Mouse (Mus musculus): Measurements from ENCODE around the gene Pdcl3. TPM values are rescaled to one million over a fixed set of nuclear protein-coding genes. Genes with fewer than 3 reads are reported as not detected.
A peak's percentile ranks its signal among the peaks of the same experiment; 100 is the strongest.

The Pdcl3 gene
- polyA plus RNA-seq, 1 experiment from 2014 or later: 148 TPM

DNA sequence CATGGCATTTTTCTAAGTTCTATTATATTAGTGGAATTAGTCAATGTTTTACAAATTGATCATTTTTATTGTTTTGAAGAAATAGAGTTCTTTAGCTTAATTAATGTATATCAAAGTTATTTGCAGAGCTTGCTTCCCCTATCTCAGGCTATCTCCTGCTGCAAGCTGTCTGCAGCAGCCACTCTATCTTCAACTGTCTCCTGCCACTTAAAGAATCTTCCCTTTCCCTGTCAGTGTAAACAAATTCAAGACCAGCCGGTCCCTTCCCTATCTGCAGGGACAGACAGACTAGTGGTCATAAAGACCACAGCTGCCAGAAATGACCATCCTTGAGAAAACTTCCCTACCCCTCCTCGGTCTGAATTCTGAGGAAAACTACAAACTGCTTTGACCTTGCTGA lies 1.5 kb upstream of the Pdcl3 start:
- no peak overlapping the region for H3K27ac ChIP-seq (replicated peaks; ENCODE audit: low read depth, low read length)
- H3K36me3 ChIP-seq (ENCODE audit: control insufficient read depth, insufficient read depth, low read length): no peaks in the 10 kb centered on the region
- H3K9ac ChIP-seq (ENCODE audit: low read length): no peak overlapping the region
- H3K9me3 ChIP-seq (ENCODE audit: control insufficient read depth, low read length): no peaks in the 10 kb centered on the region
- 37% methylated on average over 2 of the region's 2 CpGs for WGBS
- H3K4me3 ChIP-seq (ENCODE audit: low read depth, low read length): no peak overlapping the region
- H3K27me3 ChIP-seq (ENCODE audit: control insufficient read depth, insufficient read depth, low read length): no peaks in the 10 kb centered on the region
- H3K4me2 ChIP-seq (ENCODE audit: low read depth, severe bottlenecking): no peak overlapping the region
- ATAC-seq (ENCODE audit: insufficient number of reproducible peaks, low FRiP score, low TSS enrichment, low read depth): no peak
- no peak for DNase-seq (ENCODE audit: low spot score)
- H3K4me1 ChIP-seq (ENCODE audit: control insufficient read depth, insufficient read depth, low read length): peaks cover 7% of the 10 kb centered on the region

- ATAC-seq (ENCODE audit: insufficient number of reproducible peaks, low FRiP score, low TSS enrichment, low read depth): peak; percentile 99
- peak overlapping the region; percentile 79 for H3K9ac ChIP-seq (ENCODE audit: low read length)
These were observed 1.9 kb downstream of the Pdcl3 start for GRCm38 (mm10) chr1:38987080-38987864.

DNA sequence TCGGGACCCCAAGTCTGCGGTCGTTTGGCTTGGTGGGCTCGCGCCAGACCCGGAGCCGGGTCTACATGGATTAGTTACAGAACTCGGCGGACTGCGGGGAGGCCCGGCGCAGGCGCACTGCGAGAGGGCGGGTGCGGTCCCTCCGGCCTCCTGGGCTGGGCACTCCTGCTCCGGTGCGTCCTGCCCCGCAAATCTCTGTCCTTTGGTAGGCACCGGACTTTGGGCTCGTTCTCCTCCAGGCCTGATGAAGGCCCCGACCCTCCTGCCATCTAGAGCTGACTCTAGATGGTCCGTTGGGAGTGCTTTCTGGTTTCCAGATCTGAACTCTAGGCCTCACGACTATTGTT lies 2.4 kb downstream of the Pdcl3 start:
- Histone ChIP-seq H3K9ac (ENCODE audit: low read length) (peak overlapping the region; percentile 79), H3K27me3 (ENCODE audit: control insufficient read depth, insufficient read depth, low read length) (no peaks in the 10 kb centered on the region), H3K4me1 (ENCODE audit: control insufficient read depth, insufficient read depth, low read length) (peaks cover 7% of the 10 kb centered on the region), H3K4me2 (ENCODE audit: low read depth, severe bottlenecking) (peak overlapping the region; percentile 76), H3K4me3 (ENCODE audit: low read depth, low read length) (peak overlapping the region; percentile 85), H3K27ac (replicated peaks; ENCODE audit: low read depth, low read length) (peak overlapping the region; percentile 56; the same call in 1 of the 2 replicates), H3K9me3 (ENCODE audit: control insufficient read depth, low read length) (no peaks in the 10 kb centered on the region), H3K36me3 (ENCODE audit: control insufficient read depth, insufficient read depth, low read length) (no peaks in the 10 kb centered on the region)
- peak; percentile 78 for ATAC-seq (ENCODE audit: insufficient number of reproducible peaks, low FRiP score, low TSS enrichment, low read depth)
- DNase-seq (ENCODE audit: low spot score): no peak
- under 1% methylated on average over 25 of the region's 25 CpGs for WGBS

More at GRCm38 (mm10) chr1:38987080-38987864, 1.9 kb downstream of the Pdcl3 start:
- Histone ChIP-seq H3K27ac (replicated peaks; ENCODE audit: low read depth, low read length) (peak overlapping the region; percentile 56; the same call in 1 of the 2 replicates), H3K27me3 (ENCODE audit: control insufficient read depth, insufficient read depth, low read length) (no peaks in the 10 kb centered on the region), H3K4me3 (ENCODE audit: low read depth, low read length) (peak overlapping the region; percentile 85), H3K9me3 (ENCODE audit: control insufficient read depth, low read length) (no peaks in the 10 kb centered on the region), H3K36me3 (ENCODE audit: control insufficient read depth, insufficient read depth, low read length) (no peaks in the 10 kb centered on the region), H3K4me2 (ENCODE audit: low read depth, severe bottlenecking) (peak overlapping the region; percentile 76), H3K4me1 (ENCODE audit: control insufficient read depth, insufficient read depth, low read length) (peaks cover 7% of the 10 kb centered on the region)
- DNase-seq (ENCODE audit: low spot score): peak; percentile 98
- 5% methylated on average over 38 of the region's 38 CpGs for WGBS

DNA sequence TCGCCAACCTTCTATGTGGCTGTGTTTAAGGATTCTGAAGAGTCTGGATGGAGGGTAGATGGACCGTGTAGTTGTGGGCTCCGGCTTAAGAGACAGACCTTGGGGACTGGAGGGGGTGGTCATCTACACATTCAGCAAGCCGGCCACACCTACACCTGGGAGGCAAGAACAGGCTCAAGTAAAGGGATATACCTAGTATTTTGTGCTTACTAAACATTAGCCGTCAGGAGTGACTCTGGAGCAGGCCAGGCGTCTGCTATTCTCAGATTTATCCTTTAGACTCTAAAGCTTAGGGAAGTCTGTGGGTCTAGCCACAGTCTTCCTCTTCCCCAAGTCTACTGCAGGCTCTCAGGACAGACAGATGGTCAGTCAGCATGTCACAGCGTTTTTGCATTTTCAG lies 2.9 kb downstream of the Pdcl3 start:
- DNase-seq (ENCODE audit: low spot score) (no peak), ATAC-seq (ENCODE audit: insufficient number of reproducible peaks, low FRiP score, low TSS enrichment, low read depth) (no peak)
- Histone ChIP-seq H3K9ac (ENCODE audit: low read length) (peak overlapping the region; percentile 79), H3K27me3 (ENCODE audit: control insufficient read depth, insufficient read depth, low read length) (no peaks in the 10 kb centered on the region), H3K4me3 (ENCODE audit: low read depth, low read length) (peak overlapping the region; percentile 85), H3K4me2 (ENCODE audit: low read depth, severe bottlenecking) (peak overlapping the region; percentile 76), H3K27ac (replicated peaks; ENCODE audit: low read depth, low read length) (no peak overlapping the region), H3K4me1 (ENCODE audit: control insufficient read depth, insufficient read depth, low read length) (peaks cover 7% of the 10 kb centered on the region), H3K9me3 (ENCODE audit: control insufficient read depth, low read length) (no peaks in the 10 kb centered on the region), H3K36me3 (ENCODE audit: control insufficient read depth, insufficient read depth, low read length) (no peaks in the 10 kb centered on the region)
- WGBS: 39% methylated on average over 7 of the region's 7 CpGs

- DNase-seq (ENCODE audit: low spot score) (no peak), ATAC-seq (ENCODE audit: insufficient number of reproducible peaks, low FRiP score, low TSS enrichment, low read depth) (no peak)
- 93% methylated on average over 3 of the region's 3 CpGs for WGBS
- Histone ChIP-seq H3K9me3 (ENCODE audit: control insufficient read depth, low read length) (no peaks in the 10 kb centered on the region), H3K9ac (ENCODE audit: low read length) (no peak overlapping the region), H3K4me2 (ENCODE audit: low read depth, severe bottlenecking) (no peak overlapping the region), H3K27me3 (ENCODE audit: control insufficient read depth, insufficient read depth, low read length) (no peaks in the 10 kb centered on the region), H3K4me3 (ENCODE audit: low read depth, low read length) (no peak overlapping the region), H3K4me1 (ENCODE audit: control insufficient read depth, insufficient read depth, low read length) (peaks cover 4% of the 10 kb centered on the region), H3K36me3 (ENCODE audit: control insufficient read depth, insufficient read depth, low read length) (peaks cover 7% of the 10 kb centered on the region; the same call in 1 of the 2 replicates), H3K27ac (replicated peaks; ENCODE audit: low read depth, low read length) (no peak overlapping the region)
These were observed 7.0 kb downstream of the Pdcl3 start for GRCm38 (mm10) chr1:38992365-38992764.

DNA sequence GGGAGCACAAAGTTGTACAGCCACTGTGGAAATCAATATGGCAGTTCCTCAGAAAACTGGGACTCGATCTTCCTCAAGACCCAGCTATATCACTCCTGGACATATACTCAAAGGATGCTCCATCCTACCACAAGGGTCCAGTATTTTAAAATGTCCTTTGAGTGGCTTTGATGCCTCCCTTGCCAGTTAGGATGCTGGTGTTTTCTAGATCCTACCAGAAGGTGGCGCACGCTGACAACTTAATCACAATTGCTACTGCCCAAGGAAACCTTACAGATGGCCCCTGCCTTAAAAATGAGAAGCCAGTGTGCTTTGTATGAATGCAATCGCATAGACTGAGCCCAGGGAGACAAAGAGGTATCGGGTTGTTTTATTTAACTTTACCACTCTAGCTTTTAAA lies 15.7 kb downstream of the Pdcl3 start:
- Histone ChIP-seq H3K9ac (ENCODE audit: low read length) (no peak overlapping the region), H3K9me3 (ENCODE audit: control insufficient read depth, low read length) (no peaks in the 10 kb centered on the region), H3K36me3 (ENCODE audit: control insufficient read depth, insufficient read depth, low read length) (peaks cover 5% of the 10 kb centered on the region; the same call in 1 of the 2 replicates), H3K27me3 (ENCODE audit: control insufficient read depth, insufficient read depth, low read length) (no peaks in the 10 kb centered on the region), H3K4me2 (ENCODE audit: low read depth, severe bottlenecking) (no peak overlapping the region), H3K27ac (replicated peaks; ENCODE audit: low read depth, low read length) (no peak overlapping the region), H3K4me1 (ENCODE audit: control insufficient read depth, insufficient read depth, low read length) (no peaks in the 10 kb centered on the region), H3K4me3 (ENCODE audit: low read depth, low read length) (no peak overlapping the region)
- DNase-seq (ENCODE audit: low spot score): peak; percentile 88
- ATAC-seq (ENCODE audit: insufficient number of reproducible peaks, low FRiP score, low TSS enrichment, low read depth): no peak
- WGBS: 18% methylated on average over 5 of the region's 5 CpGs

DNA sequence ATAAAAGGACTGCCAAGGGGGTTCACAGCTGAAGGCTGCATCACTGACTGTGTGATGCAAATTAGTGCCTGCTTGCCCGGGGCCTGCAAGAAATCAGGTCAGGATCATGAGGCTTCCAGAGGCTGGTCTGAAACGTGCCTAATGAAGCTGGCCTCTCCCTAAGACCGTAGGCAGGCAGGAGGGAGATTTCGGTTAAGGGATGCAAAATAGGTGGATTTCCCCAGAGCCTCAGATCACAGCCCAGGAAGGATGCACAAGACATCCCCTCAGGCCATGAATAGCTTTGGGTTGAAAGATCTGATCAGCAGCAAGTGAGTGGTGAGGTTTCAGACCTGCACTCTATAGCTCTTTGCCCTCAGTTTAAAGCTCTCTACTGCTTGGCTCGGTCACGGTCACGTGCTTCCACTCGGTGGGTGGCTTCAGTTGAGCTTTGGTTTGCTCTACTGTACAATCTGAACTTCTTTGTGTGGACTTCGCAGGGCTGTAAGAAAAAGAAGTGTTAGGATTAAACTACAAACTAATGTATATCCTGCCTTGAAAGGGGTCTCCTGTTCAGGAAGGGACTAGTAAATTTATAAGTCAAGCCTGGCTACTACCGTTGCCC lies 20.4 kb downstream of the Pdcl3 start:
- ATAC-seq (ENCODE audit: insufficient number of reproducible peaks, low FRiP score, low TSS enrichment, low read depth) (no peak), DNase-seq (ENCODE audit: low spot score) (no peak)
- Histone ChIP-seq H3K4me1 (ENCODE audit: control insufficient read depth, insufficient read depth, low read length) (no peaks in the 10 kb centered on the region), H3K9ac (ENCODE audit: low read length) (no peak overlapping the region), H3K4me3 (ENCODE audit: low read depth, low read length) (no peak overlapping the region), H3K9me3 (ENCODE audit: control insufficient read depth, low read length) (no peaks in the 10 kb centered on the region), H3K4me2 (ENCODE audit: low read depth, severe bottlenecking) (no peak overlapping the region), H3K27ac (replicated peaks; ENCODE audit: low read depth, low read length) (no peak overlapping the region), H3K27me3 (ENCODE audit: control insufficient read depth, insufficient read depth, low read length) (no peaks in the 10 kb centered on the region), H3K36me3 (ENCODE audit: control insufficient read depth, insufficient read depth, low read length) (no peaks in the 10 kb centered on the region)
- WGBS: 71% methylated on average over 10 of the region's 10 CpGs

DNA sequence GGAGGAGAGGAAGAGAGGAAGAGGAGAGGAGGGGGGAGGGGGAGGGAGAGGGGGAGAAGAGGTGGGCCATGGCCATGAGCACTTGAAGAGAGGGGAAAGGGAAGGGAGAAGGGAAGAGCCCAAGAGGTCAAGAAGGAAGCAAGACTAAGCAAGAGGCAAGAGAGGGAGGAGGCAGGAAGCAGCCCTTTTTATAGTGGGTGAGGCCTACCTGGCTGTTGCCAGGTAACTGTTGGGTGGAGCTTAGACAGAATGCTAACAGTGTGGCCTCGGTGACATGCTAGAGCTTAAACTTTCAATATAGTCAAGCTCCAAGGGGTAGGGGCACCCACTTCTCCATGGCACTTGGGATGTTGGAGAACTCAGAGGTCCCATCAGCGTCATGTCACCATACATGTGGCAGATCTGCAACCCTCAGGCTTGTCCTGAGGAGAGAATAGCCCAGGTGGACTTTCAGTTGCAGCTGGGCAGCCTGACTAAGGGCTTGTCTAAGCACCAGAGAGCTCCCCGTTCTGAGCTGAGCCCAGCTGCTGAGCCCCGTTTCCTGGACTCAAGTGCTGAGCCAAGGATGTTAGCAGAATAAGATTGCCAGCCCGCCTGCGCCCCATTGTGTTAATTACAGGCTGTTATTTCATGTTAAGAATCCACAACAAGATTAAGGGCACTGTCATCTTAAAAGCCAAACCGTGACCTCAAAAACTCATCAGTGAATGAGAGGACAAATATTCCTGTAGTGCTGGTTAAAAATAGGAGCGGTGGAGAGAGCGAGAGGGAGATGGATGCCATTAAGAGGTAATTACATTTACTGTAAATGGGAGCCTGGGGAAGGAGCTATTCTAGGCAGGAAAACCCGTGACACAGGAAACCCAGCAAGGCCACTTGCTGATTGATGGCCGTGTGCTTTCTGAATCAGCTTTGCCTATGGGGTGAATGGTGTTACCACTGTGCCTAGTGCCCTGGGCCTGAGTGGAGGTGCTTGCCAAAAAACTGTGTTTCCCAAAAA lies 21.7 kb downstream of the Pdcl3 start:
- Histone ChIP-seq H3K4me1 (ENCODE audit: control insufficient read depth, insufficient read depth, low read length) (no peaks in the 10 kb centered on the region), H3K36me3 (ENCODE audit: control insufficient read depth, insufficient read depth, low read length) (no peaks in the 10 kb centered on the region), H3K4me2 (ENCODE audit: low read depth, severe bottlenecking) (no peak overlapping the region), H3K4me3 (ENCODE audit: low read depth, low read length) (no peak overlapping the region), H3K9ac (ENCODE audit: low read length) (no peak overlapping the region), H3K27me3 (ENCODE audit: control insufficient read depth, insufficient read depth, low read length) (no peaks in the 10 kb centered on the region), H3K27ac (replicated peaks; ENCODE audit: low read depth, low read length) (no peak overlapping the region), H3K9me3 (ENCODE audit: control insufficient read depth, low read length) (no peaks in the 10 kb centered on the region)
- no peak for ATAC-seq (ENCODE audit: insufficient number of reproducible peaks, low FRiP score, low TSS enrichment, low read depth)
- no peak for DNase-seq (ENCODE audit: low spot score)
- 54% methylated on average over 11 of the region's 11 CpGs for WGBS
